In genomic region chr16:35156306-35156695, GRCm38 (mm10) we compare ENCODE assay signal across 9 mouse cellular contexts. TPM values are rescaled to one million over a fixed set of nuclear protein-coding genes. Genes with fewer than 3 reads are reported as not detected.
DNase-seq lines count a peak whose midpoint lies in the region; ATAC-seq and TF ChIP-seq lines count a peak whose summit lies in the region.
"Had no signal": no experiment of that assay in that cellular context is flagged by ENCODE, and none has a peak within 500 bp of the region (broad histone marks: within the 10 kb centered on the region; RNA-seq: fewer than 3 reads in every experiment).

No protein-coding gene starts in this region.

- no peak for TF ChIP-seq EP300 in liver, embryonic 14.5 days (IDR thresholded peaks at IDR 0.05; ENCODE audit: low read depth)

- peak; percentile 40 for DNase-seq in layer of hippocampus, adult 11-12 months (ENCODE audit: low spot score)
- no peak for DNase-seq in layer of hippocampus, adult 8-10 months (ENCODE audit: low spot score in 2 of 2)
- DNase-seq in cerebellum, postnatal 14 days, result peak; percentile 72 to 78
- peak; percentile 46 for DNase-seq in gastrocnemius, postnatal 14 days
- peak; percentile 7 for DNase-seq in kidney, adult 11 months
- no peak for DNase-seq in liver, embryonic 14.5 days (ENCODE audit: low read depth in 3 of 3, low spot score in 3 of 3)
- DNase-seq in neural tube, embryonic 11.5 days (ENCODE audit: low spot score), result peak; percentile 73
- peak; percentile 44 for DNase-seq in thymus, postnatal 25 days

- no peak; the same call in 1 of the 2 replicates for TF ChIP-seq CTCF in liver, embryonic 14.5 days (IDR thresholded peaks at IDR 0.05; ENCODE audit: low read depth)

- H3K36me3 ChIP-seq in liver, embryonic 14.5 days (replicated peaks; ENCODE audit: control insufficient read depth, insufficient read depth, low read depth), result no peaks in the 10 kb centered on the region
- H3K36me3 ChIP-seq in neural tube, embryonic 11.5 days (ENCODE audit: control insufficient read depth, insufficient read depth, low read length), result no peaks in the 10 kb centered on the region
- H3K36me3 ChIP-seq: G1E had no signal

- H3K9ac ChIP-seq in liver, embryonic 14.5 days (replicated peaks), result no peak overlapping the region
- peak overlapping the region; percentile 83 for H3K9ac ChIP-seq in neural tube, embryonic 11.5 days (ENCODE audit: low read length)

- H3K9me3 ChIP-seq in liver, embryonic 14.5 days (ENCODE audit: control insufficient read depth, low read length), result no peaks in the 10 kb centered on the region
- no peaks in the 10 kb centered on the region for H3K9me3 ChIP-seq in neural tube, embryonic 11.5 days (ENCODE audit: control insufficient read depth, low read length)

- no peak overlapping the region for H3K27ac ChIP-seq in liver, embryonic 14.5 days
- no peak overlapping the region for H3K27ac ChIP-seq in neural tube, embryonic 11.5 days (ENCODE audit: low read depth, low read length)

- intact Hi-C loops in gastrocnemius, postnatal 14 days (cut with DNase I; ENCODE audit: low total_unique reads), result loop anchor here (5.0 kb wide), 1 partner anchor 44 kb away; no protein-coding TSS in a partner anchor

- no peaks in the 10 kb centered on the region for H3K4me1 ChIP-seq in liver, embryonic 14.5 days (replicated peaks; ENCODE audit: control insufficient read depth in 2 of 2, insufficient read depth in 2 of 2, low read length in 1 of 2)
- H3K4me1 ChIP-seq in neural tube, embryonic 11.5 days (ENCODE audit: control insufficient read depth, insufficient read depth, low read length), result peaks cover 9% of the 10 kb centered on the region; the same call in 1 of the 2 replicates

- 2% methylated on average over 33 of the region's 48 CpGs for WGBS in liver, embryonic 14.5 days (ENCODE audit: insufficient replicate concordance)
- 2% methylated on average over 48 of the region's 48 CpGs for WGBS in neural tube, embryonic 11.5 days

- H3K4me2 ChIP-seq in liver, embryonic 14.5 days (ENCODE audit: low read depth), result peak overlapping the region; percentile 51
- peak overlapping the region; percentile 95 for H3K4me2 ChIP-seq in neural tube, embryonic 11.5 days (ENCODE audit: low read depth)

- peaks cover 64% of the 10 kb centered on the region for H3K27me3 ChIP-seq in liver, embryonic 14.5 days (ENCODE audit: control insufficient read depth, insufficient read depth, low read length)
- H3K27me3 ChIP-seq in neural tube, embryonic 11.5 days (ENCODE audit: control insufficient read depth, insufficient read depth, low read length), result peaks cover 32% of the 10 kb centered on the region

- H3K4me3 ChIP-seq in liver, embryonic 14.5 days (ENCODE audit: insufficient read depth in 1 of 2, low read depth in 2 of 2, low read length in 2 of 2), result peak overlapping the region in 1 of 2 experiments; percentile 27; a peak in 1 of 4 replicates
- peak overlapping the region; percentile 61 for H3K4me3 ChIP-seq in neural tube, embryonic 11.5 days (ENCODE audit: low read depth, low read length)

- no peak for ATAC-seq in liver, embryonic 14.5 days (ENCODE audit: insufficient read depth)
- no peak for ATAC-seq in neural tube, embryonic 11.5 days (ENCODE audit: insufficient read depth, low FRiP score, low TSS enrichment)

RNA-seq across cellular contexts. Expression of gene Adcy5, which starts 1.6 kb away (rescaled TPM):
- total RNA-seq in layer of hippocampus, adult 8-10 months (2022), result 10 to 100 TPM; 71.1 to 81.2 (median 79.8) TPM
- total RNA-seq in gastrocnemius, postnatal 14 days (2021), result 1 to 10 TPM; 2.1 to 2.4 TPM
- 0.32 and 0.49 TPM in 2 replicates for polyA plus RNA-seq in liver, embryonic 14.5 days (2012; rRNA removed)
- polyA plus RNA-seq in liver, embryonic 14.5 days (2014; fragmentation: Nextera tagmentation; extraction: Ambion mirVana), result 0.10 and 0.11 TPM in 2 replicates
- polyA plus RNA-seq in neural tube, embryonic 11.5 days (2014; fragmentation: Nextera tagmentation; extraction: Ambion mirVana), result 1.9 and 2.3 TPM in 2 replicates
- polyA plus RNA-seq: G1E had no signal

Comparison
In these comparisons a context has a peak if more than half of its experiments do, and no peak if none do; other contexts are left out.
1. DNase-seq: peak in layer of hippocampus, adult 11-12 months (single experiment), cerebellum, postnatal 14 days (2 of 2), gastrocnemius, postnatal 14 days (single experiment), kidney, adult 11 months (single experiment), neural tube, embryonic 11.5 days (single experiment) and thymus, postnatal 25 days (single experiment); none in layer of hippocampus, adult 8-10 months (0 of 2) and liver, embryonic 14.5 days (0 of 3).
2. RNA of gene Adcy5, which starts 1.6 kb away (total RNA-seq): 71.1 to 81.2 TPM in layer of hippocampus, adult 8-10 months; 2.1 to 2.4 TPM in gastrocnemius, postnatal 14 days; every median in the first group is over 10 times any median in the second.